Mouse (Mus musculus): ENCODE measurements at regions not wholly inside any gene's neighbourhood (a gene's known extent, or its start where the extent isn't known, plus 50 kb on each side); places are given as distances from the start of the nearest gene placed in this dataset.

- H3K4me1 ChIP-seq: no peaks in the 10 kb centered on the region
- H3K9ac ChIP-seq: no peak overlapping the region
- H3K4me3 ChIP-seq (replicated peaks): no peak overlapping the region
- H3K27ac ChIP-seq: peak overlapping the region; percentile 51; the same call in 1 of the 2 replicates
- no peak for ATAC-seq (ENCODE audit: insufficient read depth, low FRiP score, low read depth)
- no peaks in the 10 kb centered on the region for H3K36me3 ChIP-seq
- 33% methylated on average over 7 of the region's 7 CpGs for WGBS
- H3K9me3 ChIP-seq: no peaks in the 10 kb centered on the region
- H3K27me3 ChIP-seq (replicated peaks): no peaks in the 10 kb centered on the region
- no peak overlapping the region for H3K4me2 ChIP-seq
Measured at GRCm38 (mm10) chr17:15882803-15883202, 52.0 kb upstream of the Rgmb start.

GRCm38 (mm10) chr17:15882245-15882644 is 51.4 kb upstream of the Rgmb start:
- Histone ChIP-seq H3K27me3 (replicated peaks) (no peaks in the 10 kb centered on the region), H3K4me1 (no peaks in the 10 kb centered on the region), H3K36me3 (no peaks in the 10 kb centered on the region), H3K27ac (peak overlapping the region; percentile 51; the same call in 1 of the 2 replicates), H3K9me3 (no peaks in the 10 kb centered on the region), H3K4me2 (no peak overlapping the region), H3K9ac (no peak overlapping the region), H3K4me3 (replicated peaks) (no peak overlapping the region)
- no peak for ATAC-seq (ENCODE audit: insufficient read depth, low FRiP score, low read depth)
- 80% methylated on average over 2 of the region's 2 CpGs for WGBS

All from stomach, embryonic 15.5 days (tissue).